Mouse (Mus musculus) stomach, postnatal 0 days (tissue): ENCODE measurements around the gene Nxn.

Source experiments
- CTCF ChIP-seq: IDR thresholded peaks from 2 replicates; pipeline ENCODE4 v1.5.1; 2016; ENCODE audit warnings: antibody characterized with exemption, low read depth, mild to moderate bottlenecking, moderate library complexity
- EP300 ChIP-seq: optimal IDR thresholded peaks from 2 replicates; pipeline ENCODE3; 2016; ENCODE audit warnings: antibody characterized with exemption

- TF ChIP-seq CTCF, result no peak
- no peak for TF ChIP-seq EP300
Measured at GRCm38 (mm10) chr11:76311224-76312000, 87.5 kb downstream of the Nxn start.
